Mouse (Mus musculus): ENCODE data around the gene Lgi1. TPM values are rescaled to one million over a fixed set of nuclear protein-coding genes. Genes with fewer than 3 reads are reported as not detected.

Lgi1 gene
- polyA plus RNA-seq, 1 experiment from 2014 or later, result 28.6 TPM

GRCm38 (mm10) chr19:38274747-38275421, 10.5 kb downstream of the Lgi1 start:
- WGBS, result 92% methylated on average over 15 of the region's 15 CpGs
- H3K27me3 ChIP-seq (ENCODE audit: control insufficient read depth, insufficient read depth, low read depth, low read length), result no peaks in the 10 kb centered on the region
- ATAC-seq, result no peak

DNA sequence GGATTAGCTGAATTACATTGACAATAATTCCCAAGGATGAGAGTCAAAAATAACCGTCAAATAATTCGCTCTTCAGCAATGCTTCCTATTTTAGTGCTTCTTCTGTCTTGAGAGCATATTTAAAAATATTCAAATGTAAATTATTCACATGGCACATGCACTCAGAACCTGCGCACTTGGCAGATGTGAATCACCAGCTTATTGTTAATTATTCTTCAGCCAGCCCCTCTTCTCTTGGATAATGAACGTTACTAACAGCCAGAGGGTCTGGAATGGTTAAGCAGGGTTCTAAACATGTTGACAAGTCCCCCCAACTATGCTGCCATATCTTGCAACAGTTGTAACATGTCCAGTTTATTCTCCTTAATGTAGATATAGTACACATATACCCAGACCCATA, 11.9 kb downstream of the Lgi1 start:
- no peak for ATAC-seq

More at GRCm38 (mm10) chr19:38274747-38275421, 10.5 kb downstream of the Lgi1 start:
- H3K4me1 ChIP-seq (ENCODE audit: control insufficient read depth, insufficient read depth, low read length), result no peaks in the 10 kb centered on the region
- no peak overlapping the region for H3K4me2 ChIP-seq (ENCODE audit: low read length)
- no peaks in the 10 kb centered on the region for H3K9me3 ChIP-seq (replicated peaks; ENCODE audit: control insufficient read depth, low read length, poor library complexity, severe bottlenecking)
- H3K9ac ChIP-seq (ENCODE audit: low read depth, low read length), result no peak overlapping the region
- H3K4me3 ChIP-seq (ENCODE audit: low read depth, low read length), result no peak overlapping the region
- no peak overlapping the region for H3K27ac ChIP-seq (ENCODE audit: low read length)
- H3K36me3 ChIP-seq (ENCODE audit: control insufficient read depth, insufficient read depth, low read length), result no peaks in the 10 kb centered on the region

GRCm38 (mm10) chr19:38280242-38280641, 15.9 kb downstream of the Lgi1 start:
- Histone ChIP-seq H3K4me2 (ENCODE audit: low read length) (no peak overlapping the region), H3K4me3 (ENCODE audit: low read depth, low read length) (no peak overlapping the region), H3K9ac (ENCODE audit: low read depth, low read length) (no peak overlapping the region), H3K9me3 (replicated peaks; ENCODE audit: control insufficient read depth, low read length, poor library complexity, severe bottlenecking) (no peaks in the 10 kb centered on the region), H3K36me3 (ENCODE audit: control insufficient read depth, insufficient read depth, low read length) (no peaks in the 10 kb centered on the region), H3K27ac (ENCODE audit: low read length) (no peak overlapping the region), H3K27me3 (ENCODE audit: control insufficient read depth, insufficient read depth, low read depth, low read length) (no peaks in the 10 kb centered on the region), H3K4me1 (ENCODE audit: control insufficient read depth, insufficient read depth, low read length) (no peaks in the 10 kb centered on the region)
- no peak for ATAC-seq
- WGBS, result 91% methylated on average over 10 of the region's 10 CpGs

More for the DNA sequence above, 11.9 kb downstream of the Lgi1 start:
- Histone ChIP-seq H3K36me3 (ENCODE audit: control insufficient read depth, insufficient read depth, low read length) (no peaks in the 10 kb centered on the region), H3K9ac (ENCODE audit: low read depth, low read length) (no peak overlapping the region), H3K4me2 (ENCODE audit: low read length) (no peak overlapping the region), H3K9me3 (replicated peaks; ENCODE audit: control insufficient read depth, low read length, poor library complexity, severe bottlenecking) (no peaks in the 10 kb centered on the region), H3K4me1 (ENCODE audit: control insufficient read depth, insufficient read depth, low read length) (no peaks in the 10 kb centered on the region), H3K27ac (ENCODE audit: low read length) (no peak overlapping the region), H3K4me3 (ENCODE audit: low read depth, low read length) (no peak overlapping the region), H3K27me3 (ENCODE audit: control insufficient read depth, insufficient read depth, low read depth, low read length) (no peaks in the 10 kb centered on the region)
- 57% methylated on average over 4 of the region's 4 CpGs for WGBS

GRCm38 (mm10) chr19:38282407-38282806, 18.1 kb downstream of the Lgi1 start:
- Histone ChIP-seq H3K4me1 (ENCODE audit: control insufficient read depth, insufficient read depth, low read length) (no peaks in the 10 kb centered on the region), H3K9ac (ENCODE audit: low read depth, low read length) (no peak overlapping the region), H3K27me3 (ENCODE audit: control insufficient read depth, insufficient read depth, low read depth, low read length) (no peaks in the 10 kb centered on the region), H3K27ac (ENCODE audit: low read length) (no peak overlapping the region), H3K4me3 (ENCODE audit: low read depth, low read length) (no peak overlapping the region), H3K9me3 (replicated peaks; ENCODE audit: control insufficient read depth, low read length, poor library complexity, severe bottlenecking) (no peaks in the 10 kb centered on the region; the same call in 1 of the 2 replicates), H3K36me3 (ENCODE audit: control insufficient read depth, insufficient read depth, low read length) (0 out of 2 replicates have a peak, but pooled peaks cover 2% of the 10 kb centered on the region), H3K4me2 (ENCODE audit: low read length) (no peak overlapping the region)
- ATAC-seq, result no peak
- 48% methylated on average over 2 of the region's 2 CpGs for WGBS

DNA sequence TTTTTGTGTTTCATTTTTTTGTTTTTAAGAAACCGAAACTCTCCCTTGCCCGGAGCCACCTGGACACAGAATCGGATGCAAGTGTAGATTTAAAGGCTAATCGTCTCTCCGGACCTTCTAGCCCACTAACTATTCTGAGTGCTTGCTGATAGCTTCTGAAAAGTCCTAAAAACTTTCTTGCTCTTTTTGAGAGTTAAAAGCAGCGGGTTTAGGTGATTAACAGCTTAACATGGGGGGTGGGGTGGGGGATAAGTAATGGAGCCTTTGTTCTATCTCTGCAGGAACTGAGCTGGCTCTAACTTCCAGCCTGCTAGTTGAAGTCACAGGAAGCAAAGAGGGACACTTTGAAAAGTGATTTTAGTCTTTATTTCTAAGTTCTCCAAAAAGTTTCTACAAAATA, 24.2 kb downstream of the Lgi1 start:
- H3K27ac ChIP-seq (ENCODE audit: low read length), result no peak overlapping the region
- H3K27me3 ChIP-seq (ENCODE audit: control insufficient read depth, insufficient read depth, low read depth, low read length), result no peaks in the 10 kb centered on the region
- H3K4me2 ChIP-seq (ENCODE audit: low read length), result no peak overlapping the region
- H3K36me3 ChIP-seq (ENCODE audit: control insufficient read depth, insufficient read depth, low read length), result 0 out of 2 replicates have a peak, but pooled peaks cover 2% of the 10 kb centered on the region
- H3K9me3 ChIP-seq (replicated peaks; ENCODE audit: control insufficient read depth, low read length, poor library complexity, severe bottlenecking), result no peaks in the 10 kb centered on the region; the same call in 1 of the 2 replicates
- no peak for ATAC-seq
- no peak overlapping the region for H3K4me3 ChIP-seq (ENCODE audit: low read depth, low read length)
- WGBS, result 65% methylated on average over 6 of the region's 6 CpGs
- no peaks in the 10 kb centered on the region for H3K4me1 ChIP-seq (ENCODE audit: control insufficient read depth, insufficient read depth, low read length)
- no peak overlapping the region for H3K9ac ChIP-seq (ENCODE audit: low read depth, low read length)

GRCm38 (mm10) chr19:38291432-38291831, 27.1 kb downstream of the Lgi1 start:
- 82% methylated on average over 6 of the region's 6 CpGs for WGBS
- no peak overlapping the region for H3K9ac ChIP-seq (ENCODE audit: low read depth, low read length)
- no peak overlapping the region for H3K4me2 ChIP-seq (ENCODE audit: low read length)
- H3K27ac ChIP-seq (ENCODE audit: low read length), result no peak overlapping the region
- no peak for ATAC-seq
- no peaks in the 10 kb centered on the region for H3K27me3 ChIP-seq (ENCODE audit: control insufficient read depth, insufficient read depth, low read depth, low read length)
- H3K9me3 ChIP-seq (replicated peaks; ENCODE audit: control insufficient read depth, low read length, poor library complexity, severe bottlenecking), result no peaks in the 10 kb centered on the region
- H3K4me1 ChIP-seq (ENCODE audit: control insufficient read depth, insufficient read depth, low read length), result no peaks in the 10 kb centered on the region
- no peak overlapping the region for H3K4me3 ChIP-seq (ENCODE audit: low read depth, low read length)
- H3K36me3 ChIP-seq (ENCODE audit: control insufficient read depth, insufficient read depth, low read length), result peaks cover 3% of the 10 kb centered on the region; the same call in 1 of the 2 replicates

- no peak overlapping the region for H3K27ac ChIP-seq (ENCODE audit: low read length)
- H3K4me3 ChIP-seq (ENCODE audit: low read depth, low read length), result no peak overlapping the region
- H3K27me3 ChIP-seq (ENCODE audit: control insufficient read depth, insufficient read depth, low read depth, low read length), result no peaks in the 10 kb centered on the region
- 0 out of 2 replicates have a peak, but pooled peaks cover 3% of the 10 kb centered on the region for H3K4me1 ChIP-seq (ENCODE audit: control insufficient read depth, insufficient read depth, low read length)
- no peak overlapping the region for H3K4me2 ChIP-seq (ENCODE audit: low read length)
- WGBS, result 8% methylated on average over 3 of the region's 3 CpGs
- ATAC-seq, result no peak
- peaks cover 3% of the 10 kb centered on the region; the same call in 1 of the 2 replicates for H3K36me3 ChIP-seq (ENCODE audit: control insufficient read depth, insufficient read depth, low read length)
- no peaks in the 10 kb centered on the region for H3K9me3 ChIP-seq (replicated peaks; ENCODE audit: control insufficient read depth, low read length, poor library complexity, severe bottlenecking)
- H3K9ac ChIP-seq (ENCODE audit: low read depth, low read length), result no peak overlapping the region
Observed at GRCm38 (mm10) chr19:38298018-38298626, 33.8 kb downstream of the Lgi1 start.

- ATAC-seq, result no peak
- Histone ChIP-seq H3K4me3 (ENCODE audit: low read depth, low read length) (no peak overlapping the region), H3K9me3 (replicated peaks; ENCODE audit: control insufficient read depth, low read length, poor library complexity, severe bottlenecking) (no peaks in the 10 kb centered on the region), H3K27ac (ENCODE audit: low read length) (no peak overlapping the region), H3K9ac (ENCODE audit: low read depth, low read length) (no peak overlapping the region), H3K27me3 (ENCODE audit: control insufficient read depth, insufficient read depth, low read depth, low read length) (no peaks in the 10 kb centered on the region), H3K36me3 (ENCODE audit: control insufficient read depth, insufficient read depth, low read length) (peaks cover 14% of the 10 kb centered on the region), H3K4me1 (ENCODE audit: control insufficient read depth, insufficient read depth, low read length) (no peaks in the 10 kb centered on the region), H3K4me2 (ENCODE audit: low read length) (no peak overlapping the region)
- WGBS, result 93% methylated on average over 8 of the region's 8 CpGs
Observed at GRCm38 (mm10) chr19:38308116-38308515, 43.8 kb downstream of the Lgi1 start.

DNA sequence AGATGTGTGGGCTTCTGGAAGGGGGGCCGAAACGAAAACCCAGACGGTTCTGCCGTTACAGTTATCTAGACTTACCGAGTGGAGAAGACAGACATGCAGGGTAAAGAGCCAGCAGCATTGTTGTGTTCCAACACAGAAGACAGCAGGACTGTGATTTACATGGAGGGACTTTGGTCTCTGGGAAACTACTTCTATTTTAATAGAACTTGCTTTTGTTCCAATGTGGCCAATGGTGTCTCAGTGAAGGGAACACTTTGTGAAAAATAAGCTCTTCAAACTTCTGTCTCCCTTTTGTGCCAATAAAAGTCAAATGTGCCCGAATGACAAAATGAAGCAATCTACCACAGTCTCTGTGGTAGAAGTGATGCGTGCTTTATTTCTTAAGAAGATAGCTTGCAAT, 50.8 kb downstream of the Lgi1 start:
- Histone ChIP-seq H3K4me1 (ENCODE audit: control insufficient read depth, insufficient read depth, low read length) (no peaks in the 10 kb centered on the region), H3K9me3 (replicated peaks; ENCODE audit: control insufficient read depth, low read length, poor library complexity, severe bottlenecking) (no peaks in the 10 kb centered on the region), H3K9ac (ENCODE audit: low read depth, low read length) (no peak overlapping the region), H3K4me2 (ENCODE audit: low read length) (no peak overlapping the region), H3K27ac (ENCODE audit: low read length) (no peak overlapping the region), H3K36me3 (ENCODE audit: control insufficient read depth, insufficient read depth, low read length) (no peaks in the 10 kb centered on the region), H3K4me3 (ENCODE audit: low read depth, low read length) (no peak overlapping the region), H3K27me3 (ENCODE audit: control insufficient read depth, insufficient read depth, low read depth, low read length) (no peaks in the 10 kb centered on the region)
- ATAC-seq, result no peak
- 92% methylated on average over 7 of the region's 7 CpGs for WGBS

Measured in midbrain, embryonic 16.5 days (tissue).